In the genomic region with DNA sequence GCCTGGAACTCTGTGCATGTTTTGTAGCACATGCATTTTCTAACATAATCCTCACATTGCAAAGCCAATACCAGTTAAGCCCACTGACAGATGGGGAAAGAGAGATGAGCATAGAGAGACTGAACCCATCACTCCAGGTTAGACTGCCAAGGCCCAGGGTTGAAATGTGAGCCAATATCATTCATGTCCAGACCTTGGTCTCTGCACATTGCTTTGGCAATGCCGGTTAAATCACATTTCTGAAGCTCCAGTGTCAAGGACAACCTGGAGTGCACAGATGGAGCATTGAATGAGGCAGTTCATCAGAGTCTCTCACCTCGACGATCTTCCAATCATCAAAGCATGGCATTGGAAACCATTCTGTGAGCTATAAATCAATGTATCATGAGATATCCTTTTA, we compare ENCODE assay signal across 40 mouse cellular contexts. TPM values are rescaled to one million over a fixed set of nuclear protein-coding genes. Genes with fewer than 3 reads are reported as not detected.
"Had no signal": no experiment of that assay in that cellular context is flagged by ENCODE, and none has a peak within 500 bp of the region (broad histone marks: within the 10 kb centered on the region; RNA-seq: fewer than 3 reads in every experiment).

No protein-coding gene starts in this region.

- ATAC-seq: hindbrain, postnatal 0 days; intestine, embryonic 16.5 days had no signal

- H3K27me3 ChIP-seq: heart, embryonic 13.5 days; heart, embryonic 15.5 days; hindbrain, embryonic 13.5 days; hindbrain, embryonic 15.5 days; kidney, embryonic 15.5 days; limb, embryonic 13.5 days; limb, embryonic 15.5 days; liver, embryonic 13.5 days; liver, embryonic 15.5 days had no signal

- H3K36me3 ChIP-seq: heart, embryonic 13.5 days; heart, embryonic 15.5 days; hindbrain, embryonic 13.5 days; hindbrain, embryonic 15.5 days; kidney, embryonic 15.5 days; limb, embryonic 13.5 days; limb, embryonic 15.5 days; liver, embryonic 13.5 days; liver, embryonic 15.5 days had no signal

- DNase-seq: gastrocnemius, postnatal 14 days; gastrocnemius, postnatal 36 days; heart, adult 11 months; heart, adult 2 months; heart, postnatal 14 days; heart, postnatal 36 days; kidney, adult 11 months; kidney, adult 2 months; kidney, adult 9 months; kidney, postnatal 14 days; kidney, postnatal 36 days; layer of hippocampus, adult 9-11 months; layer of hippocampus, postnatal 36 days; left cerebral cortex, postnatal 4 days; liver, embryonic 13.5 days had no signal

- H3K9ac ChIP-seq: heart, embryonic 13.5 days; heart, embryonic 15.5 days; hindbrain, embryonic 13.5 days; hindbrain, embryonic 15.5 days; kidney, embryonic 15.5 days; limb, embryonic 13.5 days; limb, embryonic 15.5 days; liver, embryonic 13.5 days; liver, embryonic 15.5 days had no signal

- H3K4me2 ChIP-seq: heart, embryonic 11.5 days; heart, embryonic 13.5 days; heart, embryonic 15.5 days; hindbrain, embryonic 13.5 days; hindbrain, embryonic 15.5 days; kidney, embryonic 15.5 days; limb, embryonic 13.5 days; limb, embryonic 15.5 days; liver, embryonic 13.5 days had no signal

- H3K4me3 ChIP-seq: heart, adult 2 months; heart, embryonic 13.5 days; heart, embryonic 15.5 days; hindbrain, embryonic 13.5 days; hindbrain, embryonic 15.5 days; kidney, embryonic 15.5 days; limb, embryonic 13.5 days; limb, embryonic 15.5 days; liver, embryonic 13.5 days; liver, embryonic 15.5 days had no signal

- H3K4me1 ChIP-seq: heart, embryonic 13.5 days; heart, embryonic 15.5 days; hindbrain, embryonic 13.5 days; hindbrain, embryonic 15.5 days; kidney, embryonic 15.5 days; limb, embryonic 13.5 days; limb, embryonic 15.5 days; liver, embryonic 13.5 days; liver, embryonic 15.5 days had no signal

- H3K27ac ChIP-seq: heart, adult 2 months; heart, embryonic 13.5 days; heart, embryonic 15.5 days; hindbrain, embryonic 13.5 days; hindbrain, embryonic 15.5 days; hindbrain, postnatal 0 days; kidney, embryonic 15.5 days; kidney, postnatal 0 days; limb, embryonic 13.5 days; limb, embryonic 15.5 days; liver, embryonic 13.5 days; liver, embryonic 15.5 days had no signal

- H3K9me3 ChIP-seq: heart, embryonic 13.5 days; heart, embryonic 15.5 days; hindbrain, embryonic 13.5 days; hindbrain, embryonic 15.5 days; kidney, embryonic 15.5 days; limb, embryonic 13.5 days; limb, embryonic 15.5 days; liver, embryonic 13.5 days; liver, embryonic 15.5 days had no signal

RNA-seq across cellular contexts. Expression of gene Akr1d1, which starts 2.1 kb away (rescaled TPM):
- total RNA-seq: gastrocnemius, adult 18-20 months; gastrocnemius, postnatal 14 days; gastrocnemius, postnatal 36 days; heart, adult 2 months; heart, postnatal 14 days; heart, postnatal 36 days; hematopoietic stem cell, adult 5-6 weeks; hindbrain, postnatal 0 days; layer of hippocampus, adult 18-20 months; layer of hippocampus, postnatal 14 days; layer of hippocampus, postnatal 36 days; left cerebral cortex, adult 18-20 months; left cerebral cortex, adult 8-10 months; left cerebral cortex, postnatal 10 days; left cerebral cortex, postnatal 25 days; left cerebral cortex, postnatal 4 days had no signal
- polyA plus RNA-seq: gonadal fat pad, adult 2 months; heart, adult 2 months; heart, embryonic 11.5 days; heart, embryonic 13.5 days; heart, embryonic 15.5 days; heart, postnatal 0 days; hindbrain, embryonic 11.5 days; hindbrain, embryonic 13.5 days; hindbrain, embryonic 15.5 days; hindbrain, postnatal 0 days; large intestine, adult 2 months; limb, embryonic 11.5 days; limb, embryonic 13.5 days had no signal
